Mouse (Mus musculus): ENCODE measurements around the gene Rhou. TPM values are rescaled to one million over a fixed set of nuclear protein-coding genes. Genes with fewer than 3 reads are reported as not detected.

Gene Rhou
- polyA plus RNA-seq, 1 experiment from 2014 or later: 8.1 TPM

GRCm38 (mm10) chr8:123692165-123692962 lies 38.6 kb downstream of the Rhou start:
- no peaks in the 10 kb centered on the region for H3K4me1 ChIP-seq (replicated peaks; ENCODE audit: control insufficient read depth, insufficient read depth, low read length)
- no peaks in the 10 kb centered on the region for H3K36me3 ChIP-seq (ENCODE audit: control insufficient read depth, insufficient read depth, low read length)
- no peaks in the 10 kb centered on the region for H3K9me3 ChIP-seq (ENCODE audit: control insufficient read depth, low read length)
- 87% methylated on average over 10 of the region's 10 CpGs for WGBS
- no peak for ATAC-seq (replicated peaks; ENCODE audit: low FRiP score)
- no peak overlapping the region for H3K4me3 ChIP-seq (ENCODE audit: low read depth, low read length)
- no peak overlapping the region for H3K9ac ChIP-seq (ENCODE audit: low read length)
- no peak overlapping the region for H3K27ac ChIP-seq (ENCODE audit: low read depth, low read length)
- H3K27me3 ChIP-seq (ENCODE audit: control insufficient read depth, insufficient read depth, low read length): no peaks in the 10 kb centered on the region
- no peak overlapping the region for H3K4me2 ChIP-seq (ENCODE audit: low read depth, low read length, severe bottlenecking)
- no peak for DNase-seq (ENCODE audit: low spot score)

GRCm38 (mm10) chr8:123696167-123696566 lies 42.4 kb downstream of the Rhou start:
- no peak overlapping the region for H3K4me3 ChIP-seq (ENCODE audit: low read depth, low read length)
- ATAC-seq (replicated peaks; ENCODE audit: low FRiP score) (no peak), DNase-seq (ENCODE audit: low spot score) (no peak)
- H3K9me3 ChIP-seq (ENCODE audit: control insufficient read depth, low read length): no peaks in the 10 kb centered on the region
- no peaks in the 10 kb centered on the region for H3K4me1 ChIP-seq (replicated peaks; ENCODE audit: control insufficient read depth, insufficient read depth, low read length)
- no peaks in the 10 kb centered on the region for H3K36me3 ChIP-seq (ENCODE audit: control insufficient read depth, insufficient read depth, low read length)
- H3K27me3 ChIP-seq (ENCODE audit: control insufficient read depth, insufficient read depth, low read length): no peaks in the 10 kb centered on the region
- H3K27ac ChIP-seq (ENCODE audit: low read depth, low read length): no peak overlapping the region
- H3K9ac ChIP-seq (ENCODE audit: low read length): no peak overlapping the region
- 75% methylated on average over 9 of the region's 9 CpGs for WGBS
- no peak overlapping the region for H3K4me2 ChIP-seq (ENCODE audit: low read depth, low read length, severe bottlenecking)

- Histone ChIP-seq H3K27me3 (ENCODE audit: control insufficient read depth, insufficient read depth, low read length) (no peaks in the 10 kb centered on the region), H3K4me2 (ENCODE audit: low read depth, low read length, severe bottlenecking) (no peak overlapping the region), H3K27ac (ENCODE audit: low read depth, low read length) (no peak overlapping the region), H3K4me1 (replicated peaks; ENCODE audit: control insufficient read depth, insufficient read depth, low read length) (no peaks in the 10 kb centered on the region), H3K36me3 (ENCODE audit: control insufficient read depth, insufficient read depth, low read length) (no peaks in the 10 kb centered on the region), H3K9me3 (ENCODE audit: control insufficient read depth, low read length) (no peaks in the 10 kb centered on the region), H3K9ac (ENCODE audit: low read length) (no peak overlapping the region), H3K4me3 (ENCODE audit: low read depth, low read length) (no peak overlapping the region)
- WGBS: 81% methylated on average over 5 of the region's 5 CpGs
- ATAC-seq (replicated peaks; ENCODE audit: low FRiP score) (no peak), DNase-seq (ENCODE audit: low spot score) (no peak)
These were observed 43.6 kb downstream of the Rhou start for GRCm38 (mm10) chr8:123697329-123697728.

GRCm38 (mm10) chr8:123700399-123701070 lies 46.8 kb downstream of the Rhou start:
- Histone ChIP-seq H3K36me3 (ENCODE audit: control insufficient read depth, insufficient read depth, low read length) (no peaks in the 10 kb centered on the region), H3K4me2 (ENCODE audit: low read depth, low read length, severe bottlenecking) (no peak overlapping the region), H3K9me3 (ENCODE audit: control insufficient read depth, low read length) (no peaks in the 10 kb centered on the region), H3K4me3 (ENCODE audit: low read depth, low read length) (no peak overlapping the region), H3K9ac (ENCODE audit: low read length) (no peak overlapping the region), H3K4me1 (replicated peaks; ENCODE audit: control insufficient read depth, insufficient read depth, low read length) (no peaks in the 10 kb centered on the region), H3K27me3 (ENCODE audit: control insufficient read depth, insufficient read depth, low read length) (no peaks in the 10 kb centered on the region), H3K27ac (ENCODE audit: low read depth, low read length) (no peak overlapping the region)
- DNase-seq (ENCODE audit: low spot score) (no peak), ATAC-seq (replicated peaks; ENCODE audit: low FRiP score) (no peak)
- WGBS: 74% methylated on average over 12 of the region's 12 CpGs

GRCm38 (mm10) chr8:123701952-123702587 lies 48.3 kb downstream of the Rhou start:
- ATAC-seq (replicated peaks; ENCODE audit: low FRiP score) (no peak), DNase-seq (ENCODE audit: low spot score) (no peak)
- Histone ChIP-seq H3K27me3 (ENCODE audit: control insufficient read depth, insufficient read depth, low read length) (no peaks in the 10 kb centered on the region), H3K4me3 (ENCODE audit: low read depth, low read length) (no peak overlapping the region), H3K4me1 (replicated peaks; ENCODE audit: control insufficient read depth, insufficient read depth, low read length) (no peaks in the 10 kb centered on the region), H3K4me2 (ENCODE audit: low read depth, low read length, severe bottlenecking) (no peak overlapping the region), H3K9me3 (ENCODE audit: control insufficient read depth, low read length) (no peaks in the 10 kb centered on the region), H3K9ac (ENCODE audit: low read length) (no peak overlapping the region), H3K27ac (ENCODE audit: low read depth, low read length) (no peak overlapping the region), H3K36me3 (ENCODE audit: control insufficient read depth, insufficient read depth, low read length) (no peaks in the 10 kb centered on the region)
- 79% methylated on average over 15 of the region's 15 CpGs for WGBS

- WGBS: 84% methylated on average over 5 of the region's 5 CpGs
- Histone ChIP-seq H3K36me3 (ENCODE audit: control insufficient read depth, insufficient read depth, low read length) (no peaks in the 10 kb centered on the region), H3K9me3 (ENCODE audit: control insufficient read depth, low read length) (no peaks in the 10 kb centered on the region), H3K4me1 (replicated peaks; ENCODE audit: control insufficient read depth, insufficient read depth, low read length) (0 out of 2 replicates have a peak, but pooled peaks cover 2% of the 10 kb centered on the region), H3K4me2 (ENCODE audit: low read depth, low read length, severe bottlenecking) (no peak overlapping the region), H3K27me3 (ENCODE audit: control insufficient read depth, insufficient read depth, low read length) (no peaks in the 10 kb centered on the region), H3K4me3 (ENCODE audit: low read depth, low read length) (no peak overlapping the region), H3K27ac (ENCODE audit: low read depth, low read length) (no peak overlapping the region), H3K9ac (ENCODE audit: low read length) (no peak overlapping the region)
- DNase-seq (ENCODE audit: low spot score) (no peak), ATAC-seq (replicated peaks; ENCODE audit: low FRiP score) (no peak)
These were observed 51.6 kb downstream of the Rhou start for GRCm38 (mm10) chr8:123705376-123705775.

- ATAC-seq (replicated peaks; ENCODE audit: low FRiP score): no peak
- DNase-seq (ENCODE audit: low spot score): no peak
- Histone ChIP-seq H3K4me3 (ENCODE audit: low read depth, low read length) (no peak overlapping the region), H3K27ac (ENCODE audit: low read depth, low read length) (no peak overlapping the region), H3K9ac (ENCODE audit: low read length) (no peak overlapping the region), H3K4me1 (replicated peaks; ENCODE audit: control insufficient read depth, insufficient read depth, low read length) (0 out of 2 replicates have a peak, but pooled peaks cover 2% of the 10 kb centered on the region), H3K9me3 (ENCODE audit: control insufficient read depth, low read length) (no peaks in the 10 kb centered on the region), H3K36me3 (ENCODE audit: control insufficient read depth, insufficient read depth, low read length) (no peaks in the 10 kb centered on the region), H3K27me3 (ENCODE audit: control insufficient read depth, insufficient read depth, low read length) (no peaks in the 10 kb centered on the region), H3K4me2 (ENCODE audit: low read depth, low read length, severe bottlenecking) (no peak overlapping the region)
- WGBS: 92% methylated on average over 16 of the region's 16 CpGs
These were observed 53.4 kb downstream of the Rhou start for GRCm38 (mm10) chr8:123707137-123707536.

GRCm38 (mm10) chr8:123708729-123709128 lies 55.0 kb downstream of the Rhou start:
- DNase-seq (ENCODE audit: low spot score) (no peak), ATAC-seq (replicated peaks; ENCODE audit: low FRiP score) (no peak)
- Histone ChIP-seq H3K27me3 (ENCODE audit: control insufficient read depth, insufficient read depth, low read length) (no peaks in the 10 kb centered on the region), H3K27ac (ENCODE audit: low read depth, low read length) (no peak overlapping the region), H3K36me3 (ENCODE audit: control insufficient read depth, insufficient read depth, low read length) (no peaks in the 10 kb centered on the region), H3K4me1 (replicated peaks; ENCODE audit: control insufficient read depth, insufficient read depth, low read length) (0 out of 2 replicates have a peak, but pooled peaks cover 2% of the 10 kb centered on the region), H3K9ac (ENCODE audit: low read length) (no peak overlapping the region), H3K9me3 (ENCODE audit: control insufficient read depth, low read length) (no peaks in the 10 kb centered on the region), H3K4me2 (ENCODE audit: low read depth, low read length, severe bottlenecking) (no peak overlapping the region), H3K4me3 (ENCODE audit: low read depth, low read length) (no peak overlapping the region)
- WGBS: 90% methylated on average over 8 of the region's 8 CpGs

Measured in forebrain, embryonic 11.5 days (tissue).